Mouse (Mus musculus) embryonic facial prominence, embryonic 15.5 days (tissue): ENCODE measurements around the gene Myo1d. TPM values are rescaled to one million over a fixed set of nuclear protein-coding genes. Genes with fewer than 3 reads are reported as not detected.
A peak's percentile ranks its signal among the peaks of the same experiment; 100 is the strongest.

Experiments used
- ATAC-seq: fragments of 200-750 bp; cut with Nextera tagmentation; 2 replicates; pipeline ENCODE4 v1.8.0; 2017; ENCODE audit warnings: low read depth, moderate TSS enrichment; ENCODE audit not compliant: insufficient number of reproducible peaks, low FRiP score, low TSS enrichment
- H3K27ac ChIP-seq: fragments of 300-500 bp; sonication (generic); replicated peaks from 2 replicates; pipeline ENCODE4 v1.5.1; 2015; ENCODE audit warnings: mild to moderate bottlenecking, inconsistent platforms
- H3K27me3 ChIP-seq: fragments of 300-500 bp; sonication (generic); 2 replicates; pipeline ENCODE4 v1.6.1; 2015; ENCODE audit warnings: inconsistent platforms
- H3K36me3 ChIP-seq: fragments of 300-500 bp; sonication (generic); 2 replicates; pipeline ENCODE4 v1.6.1; 2015; ENCODE audit warnings: mild to moderate bottlenecking, inconsistent platforms
- H3K4me1 ChIP-seq: fragments of 300-500 bp; sonication (generic); 2 replicates; pipeline ENCODE4 v1.6.1; 2015; ENCODE audit warnings: inconsistent platforms
- H3K4me2 ChIP-seq: fragments of 300-500 bp; sonication (generic); replicated peaks from 2 replicates; pipeline ENCODE4 v1.6.1; 2015; ENCODE audit warnings: mild to moderate bottlenecking, inconsistent platforms
- H3K4me3 ChIP-seq: fragments of 300-500 bp; sonication (generic); replicated peaks from 2 replicates; pipeline ENCODE4 v1.5.1; 2015; ENCODE audit warnings: mild to moderate bottlenecking, inconsistent platforms
- H3K9ac ChIP-seq: fragments of 300-500 bp; sonication (generic); 2 replicates; pipeline ENCODE4 v1.6.1; 2015; ENCODE audit warnings: inconsistent platforms
- H3K9me3 ChIP-seq: fragments of 300-500 bp; sonication (generic); replicated peaks from 2 replicates; pipeline ENCODE4 v1.6.1; 2016; ENCODE audit warnings: inconsistent platforms
- WGBS: fragments of 180-500 bp; shearing (Covaris S2); methylation state at CpG from one replicate; pipeline ENCODE4 v1.1.7; 2015; 5-methylcytosine and 5-hydroxymethylcytosine counted together
- polyA plus RNA-seq: library from polyadenylated mRNA; unstranded; fragments of >200 nt; fragmentation: Nextera tagmentation; extraction: Ambion mirVana; gene quantifications from 2 replicates; pipeline ENCODE4 v1.2.1, GENCODE M21; 2015

The Myo1d gene
- polyA plus RNA-seq: 12.0 and 12.2 TPM in 2 replicates

GRCm38 (mm10) chr11:80779527-80780344 lies at the start of gene Myo1d:
Gene Myo1d, minus strand, starts transcription at chr11:80780025.
- Histone ChIP-seq H3K4me3 (peak within 1 kb of the TSS; percentile 76), H3K27me3 (no peaks in the 10 kb centered on the region), H3K9ac (peak within 1 kb of the TSS; percentile 60), H3K4me2 (peak within 1 kb of the TSS; percentile 91), H3K27ac (peak within 1 kb of the TSS; percentile 79), H3K4me1 (peaks cover 8% of the 10 kb centered on the region), H3K9me3 (no peaks in the 10 kb centered on the region), H3K36me3 (no peaks in the 10 kb centered on the region)
- under 1% methylated on average over 69 of the region's 87 CpGs for WGBS
- peak; percentile 97 for ATAC-seq

GRCm38 (mm10) chr11:80821794-80822193 lies 42.0 kb upstream of the Myo1d start:
- Histone ChIP-seq H3K4me2 (no peak overlapping the region), H3K4me3 (no peak overlapping the region), H3K4me1 (peaks cover 11% of the 10 kb centered on the region), H3K9ac (no peak overlapping the region), H3K9me3 (no peaks in the 10 kb centered on the region), H3K36me3 (peaks cover 20% of the 10 kb centered on the region), H3K27ac (no peak overlapping the region), H3K27me3 (no peaks in the 10 kb centered on the region)
- WGBS: 80% methylated on average over 9 of the region's 9 CpGs
- no peak for ATAC-seq

- H3K9ac ChIP-seq: no peak overlapping the region
- ATAC-seq: no peak
- peaks cover 23% of the 10 kb centered on the region for H3K36me3 ChIP-seq
- 41% methylated on average over 14 of the region's 14 CpGs for WGBS
- no peaks in the 10 kb centered on the region for H3K27me3 ChIP-seq
- H3K4me1 ChIP-seq: peaks cover 11% of the 10 kb centered on the region
- H3K9me3 ChIP-seq: no peaks in the 10 kb centered on the region
- no peak overlapping the region for H3K4me2 ChIP-seq
- no peak overlapping the region for H3K4me3 ChIP-seq
- H3K27ac ChIP-seq: no peak overlapping the region
These were observed 41.5 kb upstream of the Myo1d start for GRCm38 (mm10) chr11:80821296-80821695.

- Histone ChIP-seq H3K27ac (no peak overlapping the region), H3K9ac (no peak overlapping the region), H3K4me2 (no peak overlapping the region), H3K27me3 (no peaks in the 10 kb centered on the region), H3K9me3 (no peaks in the 10 kb centered on the region), H3K36me3 (peaks cover 36% of the 10 kb centered on the region), H3K4me1 (peaks cover 11% of the 10 kb centered on the region), H3K4me3 (no peak overlapping the region)
- 76% methylated on average over 3 of the region's 3 CpGs for WGBS
- ATAC-seq: no peak
These were observed 40.3 kb upstream of the Myo1d start for GRCm38 (mm10) chr11:80820085-80820484.

GRCm38 (mm10) chr11:80818060-80818697 lies 38.4 kb upstream of the Myo1d start:
- H3K4me2 ChIP-seq: no peak overlapping the region
- peaks cover 46% of the 10 kb centered on the region for H3K36me3 ChIP-seq
- 0 out of 2 replicates have a peak overlapping the region, but pooled peaks have one; percentile 11 for H3K27ac ChIP-seq
- WGBS: 31% methylated on average over 11 of the region's 11 CpGs
- H3K4me3 ChIP-seq: no peak overlapping the region
- H3K27me3 ChIP-seq: no peaks in the 10 kb centered on the region
- H3K4me1 ChIP-seq: peaks cover 11% of the 10 kb centered on the region
- peak; percentile 27; the same call in 1 of the 2 replicates for ATAC-seq
- no peaks in the 10 kb centered on the region for H3K9me3 ChIP-seq
- H3K9ac ChIP-seq: no peak overlapping the region

- H3K9me3 ChIP-seq: no peaks in the 10 kb centered on the region
- H3K36me3 ChIP-seq: peaks cover 33% of the 10 kb centered on the region
- no peaks in the 10 kb centered on the region for H3K27me3 ChIP-seq
- no peak overlapping the region for H3K9ac ChIP-seq
- H3K27ac ChIP-seq: no peak overlapping the region
- 90% methylated on average over 7 of the region's 7 CpGs for WGBS
- no peak overlapping the region for H3K4me2 ChIP-seq
- H3K4me1 ChIP-seq: peaks cover 23% of the 10 kb centered on the region
- no peak for ATAC-seq
- H3K4me3 ChIP-seq: no peak overlapping the region
These were observed 35.5 kb upstream of the Myo1d start for GRCm38 (mm10) chr11:80815354-80815753.

GRCm38 (mm10) chr11:80811156-80811555 lies 31.3 kb upstream of the Myo1d start:
- no peaks in the 10 kb centered on the region for H3K27me3 ChIP-seq
- H3K9me3 ChIP-seq: no peaks in the 10 kb centered on the region
- ATAC-seq: no peak
- WGBS: 17% methylated on average over 5 of the region's 5 CpGs
- H3K4me2 ChIP-seq: peak overlapping the region; percentile 82
- H3K36me3 ChIP-seq: peaks cover 21% of the 10 kb centered on the region
- peaks cover 18% of the 10 kb centered on the region for H3K4me1 ChIP-seq
- H3K27ac ChIP-seq: peak overlapping the region; percentile 72; the same call in 1 of the 2 replicates
- H3K4me3 ChIP-seq: peak overlapping the region; percentile 57
- no peak overlapping the region for H3K9ac ChIP-seq

- Histone ChIP-seq H3K27ac (peak within 1 kb of the TSS; percentile 72), H3K4me1 (peaks cover 18% of the 10 kb centered on the region), H3K4me3 (peak within 1 kb of the TSS; percentile 57), H3K4me2 (peak within 1 kb of the TSS; percentile 82), H3K27me3 (no peaks in the 10 kb centered on the region), H3K36me3 (peaks cover 12% of the 10 kb centered on the region), H3K9ac (peak within 1 kb of the TSS; percentile 69), H3K9me3 (no peaks in the 10 kb centered on the region)
- ATAC-seq: peak; percentile 62; the same call in 1 of the 2 replicates
- 1% methylated on average over 44 of the region's 54 CpGs for WGBS
These were observed 30.4 kb upstream of the Myo1d start, which contains the start of gene Tmem98 for GRCm38 (mm10) chr11:80809993-80810821. Gene Tmem98, plus strand, starts transcription at chr11:80810175.

- peaks cover 18% of the 10 kb centered on the region for H3K4me1 ChIP-seq
- peak overlapping the region; percentile 57 for H3K4me3 ChIP-seq
- H3K27ac ChIP-seq: peak overlapping the region; percentile 72
- WGBS: 27% methylated on average over 5 of the region's 6 CpGs
- no peaks in the 10 kb centered on the region for H3K27me3 ChIP-seq
- no peaks in the 10 kb centered on the region for H3K9me3 ChIP-seq
- H3K4me2 ChIP-seq: peak overlapping the region; percentile 82
- H3K36me3 ChIP-seq: peaks cover 8% of the 10 kb centered on the region
- no peak for ATAC-seq
- peak overlapping the region; percentile 69; the same call in 1 of the 2 replicates for H3K9ac ChIP-seq
These were observed 29.8 kb upstream of the Myo1d start for GRCm38 (mm10) chr11:80809666-80809992.

- no peaks in the 10 kb centered on the region for H3K27me3 ChIP-seq
- H3K9ac ChIP-seq: no peak overlapping the region
- peaks cover 18% of the 10 kb centered on the region for H3K4me1 ChIP-seq
- no peaks in the 10 kb centered on the region for H3K9me3 ChIP-seq
- no peaks in the 10 kb centered on the region for H3K36me3 ChIP-seq
- H3K4me3 ChIP-seq: no peak overlapping the region
- no peak overlapping the region for H3K4me2 ChIP-seq
- ATAC-seq: no peak
- 69% methylated on average over 6 of the region's 6 CpGs for WGBS
- no peak overlapping the region for H3K27ac ChIP-seq
These were observed 28.8 kb upstream of the Myo1d start for GRCm38 (mm10) chr11:80808551-80809070.
